Mouse (Mus musculus): ENCODE measurements at regions not wholly inside any gene's neighbourhood (a gene's known extent, or its start where the extent isn't known, plus 50 kb on each side); places are given as distances from the start of the nearest gene placed in this dataset.

GRCm38 (mm10) chr17:47221068-47221796 lies 147.5 kb upstream of the Mrps10 start:
- peak; percentile 42 for ATAC-seq

- no peak for ATAC-seq
These were observed 148.8 kb upstream of the Mrps10 start for GRCm38 (mm10) chr17:47219846-47220245.

GRCm38 (mm10) chr17:47216490-47216889 lies 152.2 kb upstream of the Mrps10 start:
- peak; percentile 51 for ATAC-seq

GRCm38 (mm10) chr17:47215841-47216240 lies 152.8 kb upstream of the Mrps10 start:
- no peak for ATAC-seq

GRCm38 (mm10) chr17:47214111-47214510 lies 154.6 kb upstream of the Mrps10 start:
- no peak for ATAC-seq

GRCm38 (mm10) chr17:47210441-47211196 lies 158.1 kb upstream of the Mrps10 start:
- ATAC-seq: no peak

GRCm38 (mm10) chr17:47208886-47209585 lies 159.7 kb upstream of the Mrps10 start:
- no peak for ATAC-seq

- no peak for ATAC-seq
These were observed 161.2 kb upstream of the Mrps10 start for GRCm38 (mm10) chr17:47207471-47207870.

GRCm38 (mm10) chr17:47204470-47205162 lies 164.1 kb upstream of the Mrps10 start:
- peak; percentile 74 for ATAC-seq

- ATAC-seq: no peak
These were observed 169.5 kb upstream of the Mrps10 start for GRCm38 (mm10) chr17:47199206-47199605.

- no peak for ATAC-seq
These were observed 170.7 kb upstream of the Mrps10 start for GRCm38 (mm10) chr17:47197957-47198356.

- no peak for ATAC-seq
These were observed 171.7 kb upstream of the Mrps10 start for GRCm38 (mm10) chr17:47196992-47197391.

GRCm38 (mm10) chr17:47195981-47196380 lies 172.7 kb upstream of the Mrps10 start:
- ATAC-seq: no peak

GRCm38 (mm10) chr17:47194463-47195012 lies 174.1 kb upstream of the Mrps10 start:
- no peak for ATAC-seq

GRCm38 (mm10) chr17:47191416-47191815 lies 177.3 kb upstream of the Mrps10 start:
- no peak for ATAC-seq

GRCm38 (mm10) chr17:47189770-47190169 lies 178.9 kb upstream of the Mrps10 start:
- ATAC-seq: peak; percentile 88

GRCm38 (mm10) chr17:47184148-47184547 lies 173.8 kb upstream of the Ubr2 start:
- no peak for ATAC-seq

- no peak for ATAC-seq
These were observed 171.8 kb upstream of the Ubr2 start for GRCm38 (mm10) chr17:47182118-47182517.

GRCm38 (mm10) chr17:47179410-47179809 lies 169.1 kb upstream of the Ubr2 start:
- ATAC-seq: no peak

GRCm38 (mm10) chr17:47178705-47179104 lies 168.3 kb upstream of the Ubr2 start:
- no peak for ATAC-seq

- no peak for ATAC-seq
These were observed 167.4 kb upstream of the Ubr2 start for GRCm38 (mm10) chr17:47177671-47178246.

GRCm38 (mm10) chr17:47176328-47176727 lies 166.0 kb upstream of the Ubr2 start:
- ATAC-seq: no peak

Measured in inflammation-experienced regulatory T-cells, adult 6 months (primary cell).